Mouse (Mus musculus) cerebellum, adult 2 months (tissue): ENCODE measurements around the gene Art5.

ENCODE experiments used
- CTCF ChIP-seq: fragments of 200-500 bp; IDR thresholded peaks from 2 replicates; pipeline ENCODE4 v1.5.1; 2011; ENCODE audit warnings: low read depth, mild to moderate bottlenecking, control low read depth, low read length, moderate library complexity, borderline replicate concordance; ENCODE audit not compliant: insufficient read depth
- POLR2A ChIP-seq: fragments of 200-500 bp; IDR thresholded peaks from 2 replicates; pipeline ENCODE4 v1.6.1; 2011; ENCODE audit warnings: low read length, control low read depth, borderline replicate concordance; ENCODE audit not compliant: insufficient read depth

DNA sequence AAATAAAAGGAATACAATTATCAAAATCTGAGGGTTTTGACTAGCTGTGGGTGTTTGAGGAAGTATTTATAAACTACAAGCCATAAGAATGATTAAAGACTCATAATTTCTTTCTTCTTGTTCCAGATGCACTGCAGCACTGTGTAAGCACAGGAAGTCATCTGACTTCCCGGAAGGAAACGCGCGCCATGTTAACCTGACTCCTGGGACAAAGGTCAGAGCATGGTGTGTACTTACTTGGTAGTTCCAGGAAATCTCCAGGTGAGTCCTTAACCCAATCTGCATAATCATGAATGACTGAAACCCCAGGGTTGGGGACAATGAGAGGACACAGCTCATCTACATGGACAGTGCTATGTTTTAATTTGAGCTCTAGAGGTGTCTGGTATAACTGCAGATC, 23.1 kb upstream of the Art5 start:
- no peak for TF ChIP-seq CTCF
- TF ChIP-seq POLR2A = no peak
